Mouse (Mus musculus): ENCODE data around the gene Cds1.

Gene Cds1

DNA sequence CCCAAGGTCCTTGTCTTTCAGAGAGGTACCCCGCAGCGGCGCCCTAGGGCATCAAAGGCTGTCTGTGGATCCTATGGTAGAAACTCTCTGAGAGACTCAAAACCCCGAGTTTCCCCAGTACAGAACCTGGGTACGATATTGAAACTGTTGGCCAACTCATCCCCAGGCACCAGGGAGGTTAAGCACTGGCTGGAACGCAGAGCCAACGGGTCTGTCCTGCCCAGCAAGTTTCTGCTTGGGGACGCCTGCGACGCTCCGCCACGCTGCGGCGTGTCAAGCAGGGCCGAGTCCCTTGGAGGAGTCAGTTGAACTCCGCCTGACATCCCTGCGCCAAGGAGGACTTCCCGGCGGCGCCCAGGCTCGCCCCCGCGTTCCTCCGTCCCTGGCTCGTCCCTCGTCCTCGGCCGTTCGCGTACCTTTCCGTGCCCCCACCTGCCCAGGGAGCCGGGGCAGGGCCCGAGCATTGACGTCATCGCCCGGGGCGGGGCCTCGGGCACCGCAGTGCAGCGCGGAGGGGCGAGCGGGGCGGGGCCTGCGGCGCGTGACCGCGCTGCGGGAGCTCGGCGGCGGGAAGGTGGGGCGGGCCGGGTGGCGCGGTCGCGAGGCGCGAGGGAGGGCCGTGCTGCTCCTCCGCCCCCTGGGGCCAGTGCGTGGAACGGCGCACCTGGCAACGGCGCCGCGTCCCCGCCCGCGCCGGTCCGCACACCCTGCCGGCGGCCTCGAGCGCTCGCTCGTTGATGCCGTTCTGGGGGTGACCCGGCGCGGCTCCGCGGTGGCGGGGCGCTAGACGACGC, at the start of gene Cds1:
Gene Cds1, plus strand, starts transcription at position 577 of the 794 bp plus-strand sequence.
- DNase-seq = peak; percentile 96 to 97

DNA sequence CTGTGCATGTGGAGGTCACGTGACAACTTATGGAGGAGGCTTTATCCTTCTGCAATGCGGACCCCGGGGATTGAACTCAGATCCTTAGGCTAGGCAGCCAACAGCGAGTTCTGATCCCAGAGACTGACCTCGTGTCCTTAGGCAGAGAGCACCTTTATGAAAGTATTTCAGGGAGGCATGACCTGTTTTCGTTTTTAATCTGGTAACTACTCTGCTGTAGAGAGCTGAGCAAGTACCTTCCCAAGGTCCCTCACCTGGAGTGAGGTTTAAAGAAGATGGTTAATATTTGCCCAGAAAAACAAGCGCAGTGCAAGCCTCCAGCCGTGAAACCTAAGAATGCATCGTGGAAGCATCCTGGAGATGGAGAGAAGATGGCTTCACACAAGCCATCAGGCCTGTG, 40.7 kb upstream of the Cds1 start:
- DNase-seq = no peak

DNA sequence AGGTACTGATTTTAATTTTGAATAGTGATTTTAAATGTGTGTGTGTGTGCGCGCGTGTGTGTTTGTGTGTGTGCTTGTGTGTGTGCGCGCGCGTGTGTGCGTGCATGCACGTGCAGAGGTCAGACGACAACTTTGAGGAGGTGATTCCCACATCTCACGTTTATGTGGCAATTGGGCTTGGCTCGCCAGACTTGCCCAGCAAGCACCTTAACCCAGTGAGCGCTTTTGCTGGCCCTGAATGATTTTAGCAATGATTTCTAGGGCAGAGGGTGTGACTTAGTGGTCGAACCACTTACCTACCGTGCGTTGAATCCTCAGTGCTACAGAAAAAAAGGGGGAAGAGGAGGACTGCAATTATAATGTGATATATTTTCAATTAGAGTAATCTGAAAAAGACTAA, 40.2 kb upstream of the Cds1 start:
- DNase-seq = no peak

DNA sequence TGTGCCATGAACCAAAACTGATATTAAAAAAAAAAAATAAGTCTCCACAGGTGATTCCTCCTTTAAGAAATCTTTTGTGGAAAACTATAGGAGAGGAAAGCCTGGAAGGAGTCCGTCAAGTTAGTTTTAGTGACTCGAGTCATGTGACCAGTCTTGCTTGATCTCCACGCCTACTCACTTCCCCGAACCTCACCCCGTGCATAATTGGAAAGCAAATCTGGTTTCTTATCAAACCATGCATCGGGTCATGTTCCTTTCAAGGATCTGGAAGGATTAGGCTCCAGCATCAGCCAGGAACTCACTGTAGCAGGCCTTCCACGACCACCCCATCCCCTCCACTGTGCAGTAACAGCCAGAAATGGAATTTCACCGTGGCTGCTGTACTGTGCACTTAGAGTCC, 39.2 kb upstream of the Cds1 start:
- DNase-seq = no peak

DNA sequence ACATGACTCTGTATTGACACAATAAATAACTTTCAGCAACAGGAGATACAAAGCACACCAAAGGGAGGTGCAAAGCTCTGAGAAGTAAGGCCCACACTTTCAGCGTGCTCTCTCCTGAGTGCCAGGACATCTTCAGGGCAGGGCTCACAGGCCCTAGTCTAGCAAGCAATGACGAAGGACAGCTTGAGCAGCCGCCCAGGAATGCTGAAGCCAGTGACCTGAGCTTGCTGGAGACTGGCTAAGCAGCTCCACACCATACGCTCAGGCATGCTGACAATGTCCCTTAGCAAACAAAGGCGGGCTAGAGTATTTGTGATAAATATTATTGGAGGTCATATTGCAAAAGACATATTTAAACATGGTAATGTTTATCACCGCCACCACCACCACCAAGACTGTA, 38.6 kb upstream of the Cds1 start:
- no peak for DNase-seq

DNA sequence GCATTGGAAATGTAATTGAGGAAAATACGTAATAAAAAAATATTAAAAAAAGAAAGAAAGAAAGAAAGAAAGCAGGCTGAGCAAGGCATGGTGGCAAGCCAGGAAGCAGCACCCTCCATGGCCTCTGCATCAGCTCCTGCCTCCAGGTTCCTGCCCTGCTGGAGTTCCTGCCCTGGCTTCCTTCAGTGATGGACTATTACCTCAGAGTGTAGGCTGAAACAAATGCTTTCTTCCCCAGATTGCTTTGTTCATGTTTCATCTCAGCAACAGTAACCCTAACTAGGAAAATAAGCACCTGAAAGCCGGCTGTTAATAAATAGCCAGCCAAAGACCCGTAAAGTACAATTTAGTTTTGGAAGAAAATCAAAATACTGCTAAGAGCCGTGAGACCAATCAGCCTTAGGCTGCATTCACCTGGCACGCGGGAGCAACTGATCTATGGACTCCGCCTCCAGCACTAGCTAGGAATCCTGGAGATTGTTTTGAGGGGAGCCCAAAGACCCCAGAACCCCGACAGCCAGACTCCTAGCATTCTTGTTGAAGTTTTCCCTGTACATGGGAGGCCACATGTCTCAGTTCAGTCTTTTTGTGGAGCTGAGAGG, 36.5 kb upstream of the Cds1 start:
- no peak for DNase-seq

DNA sequence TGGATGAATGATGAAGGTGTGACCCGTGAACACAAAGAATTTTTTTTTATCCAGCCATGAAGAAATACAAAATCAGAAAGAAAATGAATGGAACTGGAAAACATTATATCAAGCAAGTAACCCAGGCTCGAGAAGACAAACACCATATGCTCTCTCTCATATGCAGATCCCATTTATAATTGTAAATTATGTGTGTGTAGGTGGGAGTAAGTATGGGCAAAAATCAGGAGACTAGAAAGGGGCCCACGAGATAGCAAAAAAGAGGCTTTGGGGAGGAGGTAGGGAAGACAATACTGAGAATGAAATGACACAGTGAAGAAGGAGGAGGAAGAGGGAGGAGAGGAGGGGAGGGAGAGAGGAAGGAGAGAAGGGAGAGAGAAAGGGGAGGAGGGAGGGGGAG, 27.6 kb upstream of the Cds1 start:
- no peak for DNase-seq

DNA sequence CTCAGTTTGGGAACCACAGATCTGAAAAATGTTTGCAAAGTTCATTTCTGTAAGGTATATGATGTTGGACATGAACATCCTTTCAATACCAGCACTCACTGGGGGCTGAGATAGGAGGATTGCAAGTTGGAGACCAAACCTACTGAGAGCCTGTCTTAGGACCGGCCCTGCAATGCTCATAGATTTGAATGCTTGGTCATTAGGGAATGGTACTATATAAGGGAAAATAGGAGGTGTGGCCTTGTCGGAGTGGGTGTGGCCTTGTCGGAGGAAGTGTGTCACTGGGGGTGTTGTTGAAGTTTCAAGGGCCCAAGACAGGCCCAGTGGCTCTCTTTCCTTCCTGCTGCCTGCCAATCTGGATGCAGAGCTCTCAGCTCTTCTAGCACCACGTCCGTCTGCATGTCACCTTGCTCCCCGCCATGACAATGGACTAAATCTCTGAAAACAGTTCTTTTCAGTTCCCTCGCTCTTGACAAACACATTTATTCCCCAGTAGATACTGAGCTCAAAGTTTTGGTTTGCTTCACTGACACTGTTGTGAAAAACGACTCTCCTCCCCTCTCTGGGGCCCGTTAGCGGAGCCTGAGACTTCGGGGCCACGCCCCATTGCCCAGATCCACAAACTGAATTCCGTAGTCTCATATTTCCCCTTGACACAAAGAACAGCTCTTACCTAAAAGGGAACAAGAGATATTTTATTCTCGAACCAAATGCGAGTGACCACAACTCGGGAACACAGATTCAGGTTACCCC, 24.3 kb upstream of the Cds1 start:
- DNase-seq = no peak

DNA sequence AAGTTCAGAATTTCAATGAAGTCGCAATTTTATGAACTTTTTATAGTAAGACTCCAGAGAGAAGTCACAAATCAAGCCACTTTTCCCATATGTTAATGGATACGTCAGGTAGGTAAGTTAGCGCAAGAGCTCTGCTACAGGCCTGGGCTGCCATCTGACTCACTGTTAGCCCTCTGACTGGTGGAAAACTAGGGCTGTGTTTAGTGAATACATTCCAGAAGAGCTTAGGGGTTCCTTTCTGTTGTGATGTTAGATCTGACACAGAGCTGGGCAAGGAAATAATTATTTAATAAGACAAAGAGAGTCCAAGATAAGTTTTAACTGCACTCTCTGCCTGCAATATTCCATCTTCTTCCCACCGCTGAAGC, 23.7 kb upstream of the Cds1 start:
- no peak for DNase-seq

DNA sequence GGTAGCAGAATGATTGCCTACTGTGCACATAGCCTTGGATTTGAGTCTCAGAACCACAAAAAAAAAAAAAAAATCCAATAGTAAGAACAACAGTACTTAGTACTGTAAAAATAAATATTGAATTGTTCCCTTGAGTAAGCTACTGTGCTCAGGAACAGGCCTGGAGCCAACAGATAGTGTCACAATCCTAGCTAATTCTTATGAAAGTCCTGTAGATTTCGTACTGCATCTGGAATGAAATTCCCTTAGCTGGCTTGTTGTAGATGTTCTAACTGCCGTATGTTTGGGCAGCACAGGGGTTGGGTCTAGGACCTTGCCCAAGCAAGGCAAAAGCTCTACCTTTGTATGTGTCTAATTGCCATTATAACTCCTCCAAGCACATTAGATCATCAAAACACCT, 22.9 kb upstream of the Cds1 start:
- no peak for DNase-seq

DNA sequence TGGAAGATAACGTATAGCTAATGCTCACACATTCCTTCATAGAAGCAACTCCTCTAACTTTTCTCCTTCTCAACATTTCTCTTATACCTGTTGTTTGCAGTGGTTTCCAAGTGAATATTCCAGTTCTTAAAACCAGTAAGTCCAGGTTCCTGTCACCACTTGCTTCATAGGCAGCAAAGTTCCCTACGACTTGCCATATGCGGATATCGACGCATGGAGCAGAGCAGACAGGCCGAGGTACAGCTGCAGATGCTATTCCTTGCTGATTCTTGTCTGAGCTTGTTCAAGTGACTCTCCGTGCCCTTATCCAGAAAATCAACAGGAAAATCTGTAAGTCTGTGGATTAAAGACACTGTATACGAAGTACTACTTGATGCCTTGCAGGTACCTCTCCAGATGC, 22.5 kb upstream of the Cds1 start:
- no peak for DNase-seq

DNA sequence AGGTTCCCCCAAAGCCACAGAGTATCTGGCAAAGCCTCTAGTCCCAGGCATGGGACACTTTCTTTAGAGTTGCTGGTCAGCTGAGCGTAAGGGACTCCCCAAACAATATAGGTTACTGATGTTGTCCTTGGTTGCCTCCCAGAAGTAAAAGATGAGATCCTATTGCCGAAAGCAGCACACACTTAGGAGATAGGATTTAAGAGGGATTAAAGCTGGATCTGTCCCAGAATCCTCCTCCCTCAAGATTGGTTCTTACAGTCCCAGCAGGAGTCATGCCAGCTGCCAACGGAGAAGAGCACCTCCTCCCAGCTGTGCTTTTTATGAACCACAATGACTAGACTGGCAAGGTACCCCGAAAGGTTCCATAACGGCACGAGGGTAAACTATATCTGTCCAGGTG, 20.0 kb upstream of the Cds1 start:
- DNase-seq = no peak

DNA sequence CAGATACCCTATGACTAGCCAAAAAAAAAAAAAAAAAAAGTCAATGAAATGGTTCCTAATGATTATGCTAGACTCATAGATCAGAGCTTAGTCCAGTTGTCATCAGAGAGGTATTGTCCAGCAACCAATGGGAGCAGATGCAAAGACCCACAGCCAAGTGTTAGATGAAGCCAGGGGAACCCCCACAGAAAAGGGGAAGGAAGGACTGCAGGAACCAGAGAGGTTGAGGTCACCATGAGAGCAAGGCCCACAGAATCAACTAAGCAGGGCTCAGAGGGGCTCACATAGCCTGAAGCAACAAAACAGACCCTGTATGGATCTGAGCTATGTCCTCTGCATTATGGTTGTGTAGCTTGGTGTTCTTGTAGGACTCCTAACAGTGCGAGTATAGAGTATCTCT, 11.2 kb upstream of the Cds1 start:
- DNase-seq = no peak

DNA sequence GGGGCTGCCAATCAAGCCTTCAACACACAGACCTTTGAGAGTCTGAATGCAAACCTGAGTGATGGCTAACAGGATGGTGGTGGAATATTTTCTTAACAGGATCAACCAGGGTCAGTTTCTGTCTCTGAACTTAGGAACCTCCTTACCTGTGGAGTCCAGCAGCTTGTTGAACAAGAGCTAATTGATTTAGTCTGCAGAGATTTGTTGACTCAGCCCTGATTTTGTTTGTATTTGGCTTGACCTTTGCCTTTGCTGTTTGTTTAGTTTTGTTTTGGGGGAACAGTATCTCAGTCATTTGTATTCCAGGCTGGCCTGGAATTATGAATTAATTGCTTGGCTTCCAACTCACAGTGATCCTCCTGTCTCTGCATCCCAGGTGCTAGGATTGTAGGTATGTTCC, 7.3 kb upstream of the Cds1 start:
- no peak for DNase-seq

DNA sequence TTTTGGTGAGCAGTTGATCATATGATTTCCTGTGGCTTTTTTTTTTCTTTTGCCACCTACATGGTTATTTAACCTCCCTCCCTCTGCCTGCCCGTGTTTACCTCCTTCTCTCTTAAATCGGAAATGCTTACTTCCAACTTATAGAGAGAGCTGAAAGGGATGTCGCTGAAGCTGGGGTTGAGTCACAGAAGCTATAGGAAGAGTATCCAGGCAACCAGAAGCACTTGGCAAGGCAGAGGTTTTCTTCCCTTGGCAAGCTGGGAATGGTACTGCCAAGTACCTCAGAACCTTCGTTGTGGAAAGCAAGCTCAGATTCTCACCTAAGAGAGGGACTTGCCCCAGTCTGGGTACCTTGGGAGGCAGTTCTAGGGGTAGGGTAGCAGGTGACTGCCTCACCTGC, 3.2 kb upstream of the Cds1 start:
- no peak for DNase-seq

DNA sequence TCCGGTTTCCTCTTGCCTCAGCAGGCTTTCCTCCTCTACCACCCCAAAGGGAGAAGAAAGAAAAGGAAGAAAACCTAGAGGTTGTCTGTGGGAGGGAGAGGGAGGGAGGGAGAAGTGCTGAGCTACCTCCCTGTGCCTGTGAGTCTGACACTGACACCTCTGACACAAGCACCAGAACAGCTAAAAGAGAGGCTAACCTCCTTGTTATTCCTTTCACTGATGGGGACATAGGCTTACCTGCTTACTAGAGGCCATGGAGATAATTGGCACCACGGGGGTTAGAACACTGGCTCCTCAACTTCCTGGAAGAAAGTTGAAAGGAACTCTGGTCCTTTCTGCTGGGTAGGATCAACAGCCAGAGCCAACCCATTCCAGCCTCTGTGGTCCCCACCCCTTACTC, 1.4 kb upstream of the Cds1 start:
- DNase-seq = no peak

DNA sequence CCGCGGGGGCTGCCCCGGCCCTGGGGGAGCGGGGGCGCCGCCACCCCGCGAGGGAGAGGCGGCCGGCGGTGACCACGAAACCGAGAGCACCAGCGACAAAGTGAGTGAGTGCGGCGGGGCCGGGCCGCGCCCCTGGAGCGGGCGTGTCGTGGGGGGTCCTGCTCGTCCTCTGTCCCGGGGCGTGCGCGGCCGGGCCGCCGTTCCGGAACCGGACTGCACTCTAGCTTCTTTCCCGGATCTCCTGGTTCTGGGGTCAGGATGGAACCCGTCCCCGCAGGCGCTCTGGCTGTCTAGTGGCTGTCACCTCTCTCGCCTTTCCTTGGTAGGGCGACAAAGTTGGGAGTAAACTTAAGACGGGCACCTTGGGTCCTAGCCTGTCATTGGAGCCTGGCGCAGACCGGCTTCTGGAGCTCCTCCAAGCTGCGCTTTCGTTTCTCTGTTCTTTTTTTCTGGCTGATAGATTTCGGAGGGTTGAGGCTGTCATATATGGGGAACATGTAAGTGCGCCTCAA, 516 bp downstream of the Cds1 start:
- peak in 1 of 2 experiments; percentile 58 for DNase-seq

DNA sequence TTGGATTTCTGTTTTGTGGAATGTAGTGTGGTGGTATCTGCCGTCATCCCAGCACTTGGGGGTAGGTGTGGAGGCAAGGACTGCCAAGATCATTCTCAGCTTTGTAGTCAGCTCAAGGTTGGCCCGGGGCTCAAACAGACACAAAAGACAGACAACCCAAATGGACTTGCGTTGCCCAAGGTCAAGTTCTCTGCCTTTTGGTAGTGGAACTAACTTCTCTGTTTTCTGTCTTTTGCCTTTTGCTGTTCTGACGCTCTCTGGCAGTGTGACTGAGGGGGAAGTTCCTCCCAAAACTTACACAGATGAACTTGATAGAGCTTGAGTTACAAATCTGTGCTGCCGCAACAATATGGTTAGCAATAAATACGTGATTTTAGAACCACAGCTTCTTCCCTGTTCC, 1.3 kb downstream of the Cds1 start:
- DNase-seq = no peak

DNA sequence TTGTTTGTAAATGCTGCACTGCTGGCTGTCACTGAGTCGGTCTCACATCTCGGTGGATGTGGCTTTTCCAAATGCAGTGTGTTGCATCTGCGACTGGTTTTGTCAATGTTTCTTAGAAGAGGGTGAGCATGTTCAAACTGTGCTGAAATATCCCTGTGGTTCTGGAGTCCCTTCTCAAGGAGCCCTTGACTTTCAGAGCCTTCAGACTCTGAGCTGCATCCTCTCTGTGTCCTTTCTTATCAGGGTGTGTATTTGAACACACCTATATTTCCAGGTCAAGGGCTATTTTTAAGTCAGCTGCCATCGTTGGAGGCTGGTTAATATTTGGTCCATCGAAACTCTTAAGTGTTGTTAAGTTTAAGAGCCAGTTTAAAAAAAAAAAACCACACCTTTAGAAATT, 2.2 kb downstream of the Cds1 start:
- no peak for DNase-seq

DNA sequence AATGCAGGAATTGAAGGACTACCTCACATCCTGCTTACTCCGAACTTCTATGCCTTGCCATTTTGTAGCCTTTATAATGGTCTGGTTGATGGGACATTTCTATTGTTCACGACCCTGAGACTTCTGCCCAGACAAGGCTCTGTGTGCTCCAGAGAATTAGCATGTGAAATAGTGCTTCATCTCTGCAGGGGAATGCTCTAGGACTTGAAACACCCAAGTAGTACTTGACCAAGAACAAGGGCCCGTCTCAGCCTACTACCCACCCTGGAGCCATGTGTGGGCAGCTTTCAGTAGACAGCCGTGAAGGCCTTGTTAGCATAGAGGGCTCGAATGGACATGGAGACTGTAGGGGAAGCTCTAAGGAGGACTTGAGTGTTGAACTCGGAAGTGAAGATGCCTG, 2.6 kb downstream of the Cds1 start:
- DNase-seq = no peak

DNA sequence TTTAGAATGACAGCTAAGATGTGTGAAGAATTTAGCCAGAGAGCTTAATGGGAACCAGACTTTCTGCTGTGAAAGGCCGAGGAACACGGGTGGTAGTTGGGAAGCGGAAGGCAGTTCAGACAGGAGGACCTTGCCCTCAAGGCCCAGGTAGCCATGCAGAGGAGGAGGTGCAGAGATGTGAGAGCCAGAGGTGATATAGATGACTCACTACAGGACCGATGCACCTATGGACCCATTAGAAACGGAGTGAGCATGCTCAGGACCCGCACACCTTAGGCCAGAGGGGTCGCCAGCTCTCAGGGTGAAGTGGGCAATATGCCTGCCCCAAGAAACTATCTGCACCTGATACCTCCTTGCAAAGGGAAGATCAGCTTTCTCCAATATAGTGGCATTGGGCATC, 3.6 kb downstream of the Cds1 start:
- no peak for DNase-seq

DNA sequence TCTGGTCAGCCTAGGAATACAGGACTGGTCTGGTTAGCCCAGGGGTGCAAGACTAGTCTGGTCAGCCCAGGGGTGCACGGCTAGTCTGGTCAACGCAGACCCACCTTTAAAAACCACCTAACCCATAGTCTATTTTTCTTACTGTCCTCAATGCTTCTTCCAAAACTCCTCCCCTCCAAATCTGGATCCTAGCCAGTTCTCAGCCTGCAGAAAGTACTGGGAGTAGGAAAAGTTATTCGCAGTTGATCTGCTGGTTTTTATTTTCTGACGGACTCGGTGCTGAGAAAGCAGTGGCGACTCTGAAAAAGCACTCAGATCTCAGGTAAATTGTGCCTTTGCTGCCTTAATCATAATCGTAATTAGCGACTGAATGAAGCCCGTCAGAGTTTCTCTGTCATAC, 7.7 kb downstream of the Cds1 start:
- no peak for DNase-seq

DNA sequence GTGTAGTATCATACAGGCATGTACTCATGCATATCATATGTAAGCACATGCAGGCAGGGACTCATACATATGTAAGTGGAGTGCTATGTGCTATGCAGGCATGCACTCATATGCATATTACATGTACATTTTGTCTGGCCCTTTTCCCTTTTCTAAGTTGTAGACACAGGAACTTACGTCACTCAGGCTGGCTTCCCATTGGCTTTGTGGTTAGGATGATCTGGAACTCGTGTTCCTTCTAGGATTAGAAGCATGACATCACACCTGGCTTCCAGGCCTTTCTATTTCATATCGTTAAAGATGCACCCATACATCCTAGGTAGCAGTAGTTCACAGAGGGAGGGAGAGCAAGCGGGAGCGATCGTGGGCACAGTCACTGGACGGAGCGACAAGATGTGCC, 10.3 kb downstream of the Cds1 start:
- no peak for DNase-seq

DNA sequence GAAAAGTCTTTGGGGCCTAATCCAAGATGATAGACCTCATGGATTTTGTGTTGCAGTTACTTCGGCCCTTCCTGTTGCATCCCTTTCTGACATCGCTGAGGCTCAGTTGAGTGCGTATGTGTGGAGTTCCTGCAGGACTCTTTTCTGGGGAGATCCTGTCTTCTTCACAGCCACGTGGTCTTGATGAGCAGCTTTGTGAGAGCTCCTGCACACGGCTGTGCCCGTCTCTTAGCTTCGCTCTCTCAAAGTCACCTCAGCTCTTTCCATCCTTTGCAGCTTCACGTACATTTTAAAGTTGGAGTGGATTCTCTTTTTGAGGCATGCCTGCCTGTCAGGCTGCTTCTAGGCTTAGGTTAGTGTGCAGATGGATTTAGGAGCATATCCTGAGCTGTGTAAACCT, 11.6 kb downstream of the Cds1 start:
- DNase-seq = no peak

Measured in cerebellum, postnatal 25 days (tissue).